Mouse (Mus musculus) kidney, postnatal 10 days (tissue): ENCODE measurements around the gene Eml5.

Experiments used
- DNase-seq: peaks from one replicate; pipeline ENCODE4 v3.0.0; 2021; ENCODE audit warnings: mixed read lengths

The Eml5 gene

GRCm38 (mm10) chr12:98900881-98901801 is at the start of gene Eml5:
Gene Eml5, minus strand, starts transcription at chr12:98901484.
- DNase-seq, result peak; percentile 90

- no peak for DNase-seq
These were observed 31.6 kb upstream of the Eml5 start for GRCm38 (mm10) chr12:98932856-98933255.

GRCm38 (mm10) chr12:98932441-98932840 is 31.2 kb upstream of the Eml5 start:
- DNase-seq, result no peak

- DNase-seq, result no peak
These were observed 29.9 kb upstream of the Eml5 start for GRCm38 (mm10) chr12:98931174-98931573.

GRCm38 (mm10) chr12:98920194-98920991 is 19.1 kb upstream of the Eml5 start, which contains the start of gene Ttc8:
Gene Ttc8, plus strand, starts transcription at chr12:98920574.
- peak; percentile 92 for DNase-seq

- no peak for DNase-seq
These were observed 8.8 kb upstream of the Eml5 start for GRCm38 (mm10) chr12:98910096-98910495.

- DNase-seq, result no peak
These were observed 4.2 kb upstream of the Eml5 start for GRCm38 (mm10) chr12:98905466-98905865.

- DNase-seq, result peak; percentile 21
These were observed 873 bp downstream of the Eml5 start for GRCm38 (mm10) chr12:98900341-98900880.

GRCm38 (mm10) chr12:98899676-98900075 is 1.6 kb downstream of the Eml5 start:
- no peak for DNase-seq

- no peak for DNase-seq
These were observed 4.5 kb downstream of the Eml5 start for GRCm38 (mm10) chr12:98896761-98897160.

GRCm38 (mm10) chr12:98884515-98884914 is 16.8 kb downstream of the Eml5 start:
- no peak for DNase-seq

GRCm38 (mm10) chr12:98881796-98882195 is 19.5 kb downstream of the Eml5 start:
- no peak for DNase-seq

GRCm38 (mm10) chr12:98878693-98879092 is 22.6 kb downstream of the Eml5 start:
- DNase-seq, result no peak

- DNase-seq, result no peak
These were observed 26.1 kb downstream of the Eml5 start for GRCm38 (mm10) chr12:98875216-98875615.

- no peak for DNase-seq
These were observed 28.4 kb downstream of the Eml5 start for GRCm38 (mm10) chr12:98872836-98873235.

GRCm38 (mm10) chr12:98863436-98863835 is 37.8 kb downstream of the Eml5 start:
- no peak for DNase-seq

GRCm38 (mm10) chr12:98860316-98860715 is 41.0 kb downstream of the Eml5 start:
- no peak for DNase-seq

- DNase-seq, result peak; percentile 78
These were observed 50.5 kb downstream of the Eml5 start for GRCm38 (mm10) chr12:98850767-98851166.

- no peak for DNase-seq
These were observed 56.5 kb downstream of the Eml5 start for GRCm38 (mm10) chr12:98844774-98845173.

- DNase-seq, result no peak
These were observed 61.1 kb downstream of the Eml5 start for GRCm38 (mm10) chr12:98840135-98840534.

- DNase-seq, result no peak
These were observed 63.3 kb downstream of the Eml5 start for GRCm38 (mm10) chr12:98837940-98838339.

- DNase-seq, result no peak
These were observed 65.8 kb downstream of the Eml5 start for GRCm38 (mm10) chr12:98835466-98835865.

GRCm38 (mm10) chr12:98834879-98835278 is 66.4 kb downstream of the Eml5 start:
- DNase-seq, result no peak
